11 mouse cellular contexts compared by ENCODE assay signal in genomic region chr13:64309842-64310241, GRCm38 (mm10). TPM values are rescaled to one million over a fixed set of nuclear protein-coding genes. Genes with fewer than 3 reads are reported as not detected.
DNase-seq lines count a peak whose midpoint lies in the region; ATAC-seq lines count a peak whose summit lies in the region.
"Had no signal": no experiment of that assay in that cellular context is flagged by ENCODE, and none has a peak within 500 bp of the region (broad histone marks: within the 10 kb centered on the region; RNA-seq: fewer than 3 reads in every experiment).

No protein-coding gene starts in this region.

- H3K9me3 ChIP-seq in megakaryocyte, embryonic 14.5 days = no peaks in the 10 kb centered on the region
- no peaks in the 10 kb centered on the region for H3K9me3 ChIP-seq in stomach, embryonic 15.5 days

- H3K27me3 ChIP-seq in megakaryocyte, embryonic 14.5 days (replicated peaks) = no peaks in the 10 kb centered on the region
- no peaks in the 10 kb centered on the region for H3K27me3 ChIP-seq in stomach, embryonic 15.5 days (replicated peaks)

- WGBS in stomach, embryonic 15.5 days = 50% methylated on average over 11 of the region's 11 CpGs

- peak overlapping the region; percentile 63 for H3K4me2 ChIP-seq in stomach, embryonic 15.5 days

- peaks cover 43% of the 10 kb centered on the region for H3K4me1 ChIP-seq in megakaryocyte, embryonic 14.5 days
- H3K4me1 ChIP-seq in stomach, embryonic 15.5 days = peaks cover 16% of the 10 kb centered on the region; the same call in 1 of the 2 replicates

- ATAC-seq in megakaryocyte, adult 5-6 weeks (ENCODE audit: poor library complexity, severe bottlenecking) = no peak
- no peak for ATAC-seq in stomach, embryonic 15.5 days (ENCODE audit: insufficient read depth, low FRiP score, low read depth)

- peak overlapping the region; percentile 82 for H3K4me3 ChIP-seq in megakaryocyte, embryonic 14.5 days (replicated peaks)
- H3K4me3 ChIP-seq in stomach, embryonic 15.5 days (replicated peaks) = no peak overlapping the region
- H3K4me3 ChIP-seq: erythroblast, embryonic 14.5 days; heart, adult 2 months had no signal

- H3K36me3 ChIP-seq in megakaryocyte, embryonic 14.5 days (replicated peaks; ENCODE audit: low read length) = peaks cover 28% of the 10 kb centered on the region
- 0 out of 2 replicates have a peak, but pooled peaks cover 2% of the 10 kb centered on the region for H3K36me3 ChIP-seq in stomach, embryonic 15.5 days

- H3K9ac ChIP-seq in stomach, embryonic 15.5 days = no peak overlapping the region

- DNase-seq in cerebellum, adult 9-11 months = peak; percentile 30
- DNase-seq in cerebellum, adult 9-10 months = no peak
- peak; percentile 13 for DNase-seq in liver
- DNase-seq in frontal cortex, postnatal 14 days (ENCODE audit: low spot score in 2 of 2) = no peak
- no peak for DNase-seq in gastrocnemius, postnatal 4 days (ENCODE audit: low spot score in 2 of 2)
- DNase-seq: kidney, adult 11 months had no signal

- H3K27ac ChIP-seq in stomach, embryonic 15.5 days = peak overlapping the region; percentile 72; the same call in 1 of the 2 replicates
- H3K27ac ChIP-seq: heart, adult 2 months had no signal

RNA-seq across cellular contexts. Expression of gene Aaed1, which starts 2.7 kb away (rescaled TPM):
- 0.85 and 1.3 TPM in 2 replicates for polyA plus RNA-seq in megakaryocyte, embryonic 14.5 days (2012; ENCODE audit: insufficient read depth, low replicate concordance)
- total RNA-seq in megakaryocyte, adult 5-6 weeks (2015) = 38.0 and 44.8 TPM in 2 replicates
- 63.4 and 67.7 TPM in 2 replicates for total RNA-seq in megakaryocyte, adult 5-6 weeks (2017)
- 63.7 and 63.9 TPM in 2 replicates for polyA plus RNA-seq in stomach, embryonic 15.5 days (2015; fragmentation: Nextera tagmentation; extraction: Ambion mirVana)
- 10 to 100 TPM; 36.5 to 41.9 TPM for total RNA-seq in gastrocnemius, postnatal 4 days (2021)

RNA-seq across cellular contexts. Expression of gene Cdc14b, which starts 34.8 kb away (rescaled TPM):
- 0.13 TPM in 1 of 2 replicates, not detected in the other for polyA plus RNA-seq in megakaryocyte, embryonic 14.5 days (2012; ENCODE audit: insufficient read depth, low replicate concordance)
- total RNA-seq in megakaryocyte, adult 5-6 weeks (2015) = 5.0 and 5.1 TPM in 2 replicates
- 3.7 and 5.1 TPM in 2 replicates for total RNA-seq in megakaryocyte, adult 5-6 weeks (2017)
- polyA plus RNA-seq in stomach, embryonic 15.5 days (2015; fragmentation: Nextera tagmentation; extraction: Ambion mirVana) = 24.5 and 26.1 TPM in 2 replicates
- total RNA-seq in gastrocnemius, postnatal 4 days (2021) = 1 to 10 TPM; 7.5 to 8.7 TPM
- polyA plus RNA-seq: erythroblast, embryonic 14.5 days had no signal

Comparison
In these comparisons a context has a peak if more than half of its experiments do, and no peak if none do; other contexts are left out.
1. DNase-seq: peak in cerebellum, adult 9-11 months (single experiment) and liver (single experiment); none in cerebellum, adult 9-10 months (single experiment), frontal cortex, postnatal 14 days (0 of 2) and gastrocnemius, postnatal 4 days (0 of 2).